Comparison of ENCODE assay signal across 11 mouse cellular contexts in genomic region chr5:119706467-119706866, GRCm38 (mm10). TPM values are rescaled to one million over a fixed set of nuclear protein-coding genes. Genes with fewer than 3 reads are reported as not detected.
DNase-seq lines count a peak whose midpoint lies in the region; ATAC-seq and TF ChIP-seq lines count a peak whose summit lies in the region.
"Had no signal": no experiment of that assay in that cellular context is flagged by ENCODE, and none has a peak within 500 bp of the region (broad histone marks: within the 10 kb centered on the region; RNA-seq: fewer than 3 reads in every experiment).

No protein-coding gene starts in this region.

- no peak for DNase-seq in lung, adult 2 months
- peak; percentile 76 for DNase-seq in yolk sac, embryonic 10.5 days (ENCODE audit: low spot score)
- DNase-seq in adrenal gland, postnatal 4 days (ENCODE audit: low spot score in 2 of 2), result no peak
- no peak for DNase-seq in left cerebral cortex, adult 8-10 months (ENCODE audit: low spot score in 2 of 2)

- H3K4me2 ChIP-seq in lung, embryonic 16.5 days (ENCODE audit: low read depth, low read length), result peak overlapping the region; percentile 50
- peak overlapping the region; percentile 41 for H3K4me2 ChIP-seq in forebrain, embryonic 12.5 days
- H3K4me2 ChIP-seq in limb, embryonic 13.5 days (replicated peaks), result peak overlapping the region; percentile 56

- peaks cover 16% of the 10 kb centered on the region for H3K27me3 ChIP-seq in lung, embryonic 16.5 days (ENCODE audit: control insufficient read depth, insufficient read depth, low read depth, low read length)
- H3K27me3 ChIP-seq in forebrain, embryonic 12.5 days, result peaks cover 91% of the 10 kb centered on the region
- H3K27me3 ChIP-seq in limb, embryonic 13.5 days, result peaks cover 79% of the 10 kb centered on the region

- H3K9me3 ChIP-seq in lung, embryonic 16.5 days (ENCODE audit: control insufficient read depth, low read length), result no peaks in the 10 kb centered on the region
- H3K9me3 ChIP-seq in forebrain, embryonic 12.5 days, result no peaks in the 10 kb centered on the region; the same call in 1 of the 2 replicates
- H3K9me3 ChIP-seq in limb, embryonic 13.5 days, result 0 out of 2 replicates have a peak, but pooled peaks cover 4% of the 10 kb centered on the region

- H3K9ac ChIP-seq in lung, embryonic 16.5 days (ENCODE audit: low read length), result peak overlapping the region; percentile 54
- H3K9ac ChIP-seq in forebrain, embryonic 12.5 days, result 0 out of 2 replicates have a peak overlapping the region, but pooled peaks have one; percentile 18
- H3K9ac ChIP-seq in limb, embryonic 13.5 days, result peak overlapping the region; percentile 50; the same call in 1 of the 2 replicates

- peak overlapping the region; percentile 34 for H3K4me3 ChIP-seq in lung, embryonic 16.5 days (ENCODE audit: low read length)
- H3K4me3 ChIP-seq in lung, adult 2 months (replicated peaks; ENCODE audit: extremely low read depth, low read depth, low read length), result no peak overlapping the region
- H3K4me3 ChIP-seq in forebrain, embryonic 12.5 days (replicated peaks), result peak overlapping the region; percentile 11; the same call in 1 of the 2 replicates
- peak overlapping the region; percentile 25 for H3K4me3 ChIP-seq in limb, embryonic 13.5 days

- no peaks in the 10 kb centered on the region for H3K4me1 ChIP-seq in lung, embryonic 16.5 days (replicated peaks; ENCODE audit: control insufficient read depth, insufficient read depth, low read length)
- H3K4me1 ChIP-seq in lung, adult 2 months (ENCODE audit: control insufficient read depth, insufficient read depth, low read length), result no peaks in the 10 kb centered on the region
- peaks cover 7% of the 10 kb centered on the region for H3K4me1 ChIP-seq in forebrain, embryonic 12.5 days
- H3K4me1 ChIP-seq in limb, embryonic 13.5 days, result peaks cover 5% of the 10 kb centered on the region; the same call in 1 of the 2 replicates

- no peak for ATAC-seq in lung, embryonic 16.5 days (ENCODE audit: low read depth)
- ATAC-seq in forebrain, embryonic 12.5 days (ENCODE audit: low FRiP score), result no peak
- no peak for ATAC-seq in limb, embryonic 13.5 days (ENCODE audit: low FRiP score, low read depth)
- ATAC-seq: activated CD4-positive, CD25-positive, alpha-beta regulatory T cell, adult 4 months had no signal

- no peaks in the 10 kb centered on the region for H3K36me3 ChIP-seq in lung, embryonic 16.5 days (ENCODE audit: control insufficient read depth, insufficient read depth, low read length)
- no peaks in the 10 kb centered on the region for H3K36me3 ChIP-seq in forebrain, embryonic 12.5 days (replicated peaks)
- H3K36me3 ChIP-seq in limb, embryonic 13.5 days, result no peaks in the 10 kb centered on the region

- no peak for TF ChIP-seq CTCF in lung, adult 2 months (IDR thresholded peaks at IDR 0.05; ENCODE audit: insufficient read depth, low read length)

- no peak for TF ChIP-seq POLR2A in lung, adult 2 months (IDR thresholded peaks at IDR 0.05; ENCODE audit: borderline replicate concordance, extremely low read depth, low read depth, low read length)

- under 1% methylated on average over 17 of the region's 17 CpGs for WGBS in lung, embryonic 16.5 days
- 5% methylated on average over 17 of the region's 17 CpGs for WGBS in lung, adult 2 months
- WGBS in forebrain, embryonic 12.5 days, result under 1% methylated on average over 17 of the region's 17 CpGs
- WGBS in limb, embryonic 13.5 days, result 1% methylated on average over 17 of the region's 17 CpGs

- H3K27ac ChIP-seq in lung, embryonic 16.5 days (ENCODE audit: low read length), result no peak overlapping the region
- H3K27ac ChIP-seq in forebrain, embryonic 12.5 days, result no peak overlapping the region
- H3K27ac ChIP-seq in limb, embryonic 13.5 days, result no peak overlapping the region

RNA-seq across cellular contexts. Expression of gene Tbx3, which starts 36.0 kb away (rescaled TPM):
- 53.4 and 65.3 TPM in 2 replicates for polyA plus RNA-seq in lung, embryonic 16.5 days (2015; fragmentation: Nextera tagmentation; extraction: Ambion mirVana)
- 135 and 160 TPM in 2 replicates for polyA plus RNA-seq in lung, adult 2 months (2012; rRNA removed)
- 1.7 and 2.3 TPM in 2 replicates for polyA plus RNA-seq in forebrain, embryonic 12.5 days (2016; fragmentation: Nextera tagmentation; extraction: Ambion mirVana)
- polyA plus RNA-seq in limb, embryonic 13.5 days (2015; fragmentation: Nextera tagmentation; extraction: Ambion mirVana), result 29.9 and 43.9 TPM in 2 replicates
- total RNA-seq in adrenal gland, postnatal 4 days (2021), result 100 to 1,000 TPM; 179 to 231 TPM
- 1 to 10 TPM; 2.2 to 4.8 (median 3.4) TPM for total RNA-seq in left cerebral cortex, adult 8-10 months (2022)
- total RNA-seq: common myeloid progenitor, adult 5-6 weeks; hematopoietic stem cell, adult 5-6 weeks; megakaryocyte, adult 5-6 weeks had no signal
- polyA plus RNA-seq: activated CD4-positive, CD25-positive, alpha-beta regulatory T cell, adult 4 months had no signal
